Mouse (Mus musculus) G1E (cell line): ENCODE results near the gene Jag2.

Experiments
- CTCF ChIP-seq: IDR thresholded peaks from 2 replicates; pipeline ENCODE4 v1.5.1; 2012; ENCODE audit warnings: low read depth, low read length, inconsistent platforms, mixed read lengths
- GATA1 ChIP-seq: IDR thresholded peaks from 2 replicates; pipeline ENCODE4 v1.6.1; 2012; ENCODE audit warnings: borderline replicate concordance, low read length, inconsistent platforms, mixed read lengths
- TAL1 ChIP-seq: conservative IDR thresholded peaks from 2 replicates; pipeline ENCODE4 v1.6.1; 2012; ENCODE audit warnings: low read depth, low read length, inconsistent platforms, mixed read lengths

DNA sequence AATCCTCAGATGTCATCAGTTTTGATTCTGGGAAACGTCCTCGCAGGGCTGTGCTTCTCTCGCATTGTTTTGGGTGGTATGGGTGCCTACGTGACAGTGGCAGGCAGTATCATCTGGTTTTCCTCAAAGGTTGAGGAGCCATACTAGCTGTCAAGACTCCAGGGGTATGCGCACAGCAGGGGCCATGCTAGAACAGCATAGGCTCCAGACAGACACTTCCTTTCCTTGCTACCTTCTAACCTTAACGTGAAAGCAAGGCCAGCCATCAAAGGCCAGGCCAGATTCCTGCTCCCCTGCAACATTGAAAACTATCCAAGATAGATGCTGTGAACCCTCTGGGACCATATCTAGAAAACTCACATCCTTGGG, 21.2 kb upstream of the Jag2 start:
- TF ChIP-seq CTCF (no peak), TAL1 (no peak), GATA1 (no peak)
